Mouse (Mus musculus) Patski (cell line): ENCODE measurements around the gene 1810055G02Rik. TPM values are rescaled to one million over a fixed set of nuclear protein-coding genes. Genes with fewer than 3 reads are reported as not detected.

Experiments used
- ATAC-seq: fragments of 100-300 bp; one replicate; pipeline ENCODE4 v1.8.0; 2021
- CTCF ChIA-PET: fragments of 350-600 bp; sonication (Branson Sonifier 250); formaldehyde crosslinking; loops from one replicate; lab custom pipeline; 2022; ENCODE audit warnings: inconsistent platforms; lab: Charles Lee
- POLR2A ChIA-PET: fragments of 350-600 bp; sonication (Branson Sonifier 250); formaldehyde crosslinking; loops from one replicate; lab custom pipeline; 2022; ENCODE audit warnings: antibody characterized with exemption, inconsistent platforms; lab: Charles Lee
- DNase-seq: peaks from one replicate; pipeline ENCODE4 v3.0.0-alpha.2; 2011; ENCODE audit warnings: low read depth, low spot score
- H3K27me3 ChIP-seq: fragments of 371-371 bp; one replicate; pipeline ENCODE4 v1.5.1; 2021
- CTCF ChIP-seq: fragments of 100-300 bp; IDR thresholded peaks from one replicate; pipeline ENCODE4 v1.5.1; 2021
- in situ Hi-C: fragments of 300-500 bp; cut with MboI; formaldehyde crosslinking; loops from 3 replicates; pipeline ENCODE4 v1.11.1; 2018; ENCODE audit warnings: low pct_unique_long_range_greater_than_20kb, mixed read lengths
- polyA plus RNA-seq: library from polyadenylated mRNA; unstranded; gene quantifications from one replicate; pipeline ENCODE4 v1.2.3, GENCODE M21; 2021

1810055G02Rik gene
- polyA plus RNA-seq, 1 experiment from 2014 or later: 58.9 TPM

DNA sequence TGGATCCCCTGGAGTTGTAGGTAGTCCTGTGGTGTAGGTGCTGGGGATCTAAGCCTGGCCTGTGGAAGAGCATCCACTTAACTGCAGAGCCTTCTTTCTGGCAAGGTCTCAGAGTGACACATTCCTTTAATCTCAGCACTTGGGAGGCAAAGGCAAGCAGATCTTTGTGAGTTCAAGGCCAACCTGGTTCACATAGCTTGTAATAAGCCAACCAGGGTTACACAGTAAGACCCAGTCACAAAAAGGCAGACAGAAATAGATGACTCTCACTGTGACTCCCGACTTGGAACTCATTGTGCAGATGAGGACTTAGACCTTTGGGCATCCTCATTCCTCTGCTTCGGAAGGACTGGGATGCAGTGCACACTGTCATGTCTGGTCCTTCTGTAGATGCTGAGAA, 2.3 kb downstream of the 1810055G02Rik start:
- H3K27me3 ChIP-seq: no peaks in the 10 kb centered on the region
- DNase-seq: no peak
- ChIA-PET POLR2A (interaction anchor here (0.7 kb wide), 1 partner anchor 68 kb away, joined by 3 read pairs; no protein-coding TSS in a partner anchor), CTCF (interaction anchor here (1.0 kb wide), 1 partner anchor 8 kb away, joined by 3 read pairs; no protein-coding TSS in a partner anchor)
- in situ Hi-C loops: no loop called here
- no peak for ATAC-seq
- no peak for TF ChIP-seq CTCF

DNA sequence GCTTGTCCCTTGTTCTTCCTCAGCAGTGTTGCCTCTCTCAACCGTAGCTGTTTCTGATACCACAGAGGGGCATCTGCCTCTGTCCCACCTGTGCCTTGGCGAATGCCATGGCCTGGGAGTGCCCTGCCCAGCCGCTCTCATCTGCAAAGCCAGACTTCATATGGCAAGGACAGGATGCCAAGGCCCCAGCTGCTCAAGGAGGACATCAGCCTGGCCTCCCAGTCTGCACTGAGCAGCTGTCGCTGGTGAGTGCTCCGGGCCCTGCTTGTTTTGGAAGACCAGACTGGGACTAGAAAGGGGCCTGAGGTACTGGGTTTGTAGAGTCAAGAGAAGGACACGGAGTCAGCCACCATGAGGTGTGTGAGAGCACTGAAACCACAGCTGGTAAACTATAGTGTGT, 6.3 kb downstream of the 1810055G02Rik start:
- in situ Hi-C loops: no loop called here
- TF ChIP-seq CTCF: no peak
- ATAC-seq: no peak
- ChIA-PET POLR2A (no interaction called here), CTCF (interaction anchor here (1.2 kb wide), 1 partner anchor 90 kb away, joined by 3 read pairs; no protein-coding TSS in a partner anchor)
- no peaks in the 10 kb centered on the region for H3K27me3 ChIP-seq
- DNase-seq: no peak

DNA sequence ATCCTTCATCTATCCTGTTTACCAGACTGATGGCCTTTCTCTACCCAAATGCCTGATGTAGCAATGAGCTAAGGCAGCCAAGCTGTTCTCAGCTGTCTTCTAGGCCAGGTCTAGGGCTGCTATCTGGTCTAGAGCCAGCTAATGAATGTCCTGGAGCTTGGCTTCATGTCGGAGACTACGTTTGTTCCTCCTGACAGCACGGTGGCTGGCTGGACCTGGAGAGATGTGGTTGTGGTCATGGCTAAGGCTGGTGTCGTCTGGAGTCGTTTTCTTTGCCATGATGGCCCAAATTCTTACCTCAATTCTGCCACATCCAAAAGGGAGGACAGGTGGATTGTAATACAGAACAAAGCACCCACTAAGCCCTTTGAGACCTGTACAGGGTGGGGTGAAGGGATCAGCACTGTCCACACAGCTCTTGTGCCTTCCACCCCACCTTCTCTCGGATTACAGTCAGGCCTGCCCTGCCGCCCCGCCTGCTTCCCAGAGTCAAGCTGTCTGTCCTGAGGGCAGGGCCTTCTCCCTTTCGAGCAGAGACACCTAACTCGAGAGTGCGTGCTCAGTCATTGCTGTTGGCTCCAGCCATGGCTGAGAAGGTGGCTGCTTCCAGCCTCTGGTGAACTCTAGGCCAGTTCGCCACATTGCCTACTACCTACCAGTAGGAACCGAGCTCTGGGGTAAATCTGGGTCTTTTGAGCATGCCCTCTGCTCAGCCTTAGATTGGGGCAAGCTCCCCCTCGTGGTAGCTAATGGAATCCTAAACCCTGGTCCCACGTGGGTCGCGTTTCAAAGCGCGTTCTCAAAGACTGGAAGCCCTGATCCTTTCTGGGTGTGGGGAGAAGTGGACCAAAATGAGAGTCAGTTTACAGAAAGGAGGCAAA, 10.6 kb downstream of the 1810055G02Rik start:
- DNase-seq: no peak
- ATAC-seq: no peak
- ChIA-PET CTCF (interaction anchor here (1.1 to 3.0 kb wide), 5 partner anchors 8 to 103 kb away, joined by 3 to 21 read pairs (median 3); no protein-coding TSS in a partner anchor), POLR2A (no interaction called here)
- in situ Hi-C loops: no loop called here
- TF ChIP-seq CTCF: no peak
- no peaks in the 10 kb centered on the region for H3K27me3 ChIP-seq

DNA sequence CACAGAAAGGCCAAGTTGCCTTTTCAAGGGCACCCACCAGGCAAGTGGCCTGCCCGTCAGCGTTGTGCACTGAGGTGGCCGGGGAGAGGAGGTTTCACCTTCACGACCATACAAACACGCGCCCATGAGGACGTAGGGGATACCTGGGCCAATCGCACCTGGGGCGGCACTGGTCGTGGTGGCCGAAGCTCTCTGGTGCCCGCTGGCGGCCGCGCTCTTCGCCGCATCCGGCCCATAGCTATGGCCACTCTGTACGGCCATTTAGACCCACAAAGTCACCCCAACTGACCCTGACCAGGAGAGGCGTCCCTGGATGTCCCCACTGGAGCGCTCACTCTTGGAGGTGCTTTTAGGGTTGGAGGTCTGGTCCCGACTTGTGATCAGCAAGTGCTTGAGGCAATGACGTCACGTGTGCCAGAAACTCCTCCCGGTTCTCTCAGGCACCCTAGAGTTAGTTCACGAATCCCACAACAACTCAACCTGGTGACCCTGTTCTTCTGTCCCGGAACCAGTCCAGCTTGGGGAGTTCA, 11.3 kb downstream of the 1810055G02Rik start:
- peak; percentile 58 for TF ChIP-seq CTCF
- no peaks in the 10 kb centered on the region for H3K27me3 ChIP-seq
- DNase-seq (no peak), ATAC-seq (no peak)
- ChIA-PET CTCF (interaction anchor here (1.1 to 3.0 kb wide), 5 partner anchors 9 to 104 kb away, joined by 3 to 21 read pairs (median 3); no protein-coding TSS in a partner anchor), POLR2A (no interaction called here)
- in situ Hi-C loops: no loop called here

DNA sequence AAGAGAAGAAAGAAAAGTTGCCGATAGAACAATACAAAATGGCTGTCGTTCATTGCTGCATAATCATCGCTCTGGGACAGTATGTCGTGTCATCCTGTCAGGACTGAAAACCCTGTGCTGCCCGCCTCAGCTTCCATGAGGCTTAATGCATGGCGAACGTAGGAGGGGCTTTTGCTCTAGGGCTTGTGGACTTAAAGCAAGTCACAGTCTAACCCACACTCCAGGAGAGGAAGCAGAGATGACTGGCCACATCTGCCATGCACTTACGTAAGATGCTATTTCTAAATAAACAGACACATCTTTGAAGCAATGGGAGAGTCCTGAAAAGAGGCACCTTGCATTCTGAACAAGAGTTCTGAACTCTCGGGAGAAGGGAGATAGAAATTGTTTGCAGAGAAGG, 15.1 kb downstream of the 1810055G02Rik start:
- in situ Hi-C loops: no loop called here
- CTCF ChIA-PET: no interaction called here
- TF ChIP-seq CTCF: no peak
- DNase-seq (no peak), ATAC-seq (no peak)
- POLR2A ChIA-PET: no interaction called here
- no peaks in the 10 kb centered on the region for H3K27me3 ChIP-seq

DNA sequence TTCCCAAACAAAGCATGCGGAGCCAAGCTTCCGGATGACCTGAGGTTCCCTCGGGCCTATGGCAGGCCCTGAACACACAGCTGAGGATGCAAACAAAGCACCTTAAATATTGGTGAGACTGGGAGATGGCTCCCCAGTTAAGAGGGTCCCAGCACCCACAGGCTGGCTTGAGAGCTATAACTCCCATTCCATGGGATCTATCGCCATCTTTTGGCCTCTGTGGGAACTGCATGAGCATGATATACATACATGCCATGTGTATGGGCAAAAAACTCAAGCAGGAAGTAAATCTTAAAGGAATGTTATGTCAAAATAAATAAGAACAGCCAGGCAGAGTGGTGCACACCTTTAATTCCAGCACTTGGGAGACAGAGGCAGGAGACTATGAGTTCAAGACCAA, 15.8 kb downstream of the 1810055G02Rik start:
- H3K27me3 ChIP-seq: no peaks in the 10 kb centered on the region
- peak; percentile 80 for TF ChIP-seq CTCF
- ATAC-seq: no peak
- CTCF ChIA-PET: interaction anchor here (1.0 kb wide), 1 partner anchor 25 kb away, joined by 3 read pairs; no protein-coding TSS in a partner anchor
- in situ Hi-C loops: no loop called here
- DNase-seq: no peak
- POLR2A ChIA-PET: no interaction called here

DNA sequence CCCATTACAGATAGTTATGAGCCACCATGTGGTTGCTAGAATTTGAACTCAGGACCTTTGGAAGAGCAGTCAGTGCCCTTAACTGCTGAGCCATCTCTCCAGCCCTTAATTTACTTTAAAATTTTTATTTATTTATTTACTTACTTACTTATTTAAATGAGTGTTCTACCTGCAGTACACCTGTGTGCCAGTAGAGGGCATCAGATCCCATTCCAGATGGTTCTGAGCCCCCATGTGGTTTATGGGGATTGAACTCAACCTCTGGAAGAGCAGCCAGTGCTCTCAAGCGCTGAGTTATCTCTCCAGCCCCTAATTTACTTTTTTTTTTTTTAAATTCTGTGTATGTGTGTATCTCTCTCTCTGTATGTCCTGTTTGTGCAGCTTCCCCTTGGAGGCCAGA, 16.7 kb downstream of the 1810055G02Rik start:
- no peaks in the 10 kb centered on the region for H3K27me3 ChIP-seq
- ChIA-PET POLR2A (interaction anchor here (0.6 kb wide), 1 partner anchor 292 kb away, joined by 5 read pairs; no protein-coding TSS in a partner anchor), CTCF (interaction anchor here (0.7 to 1.3 kb wide), 2 partner anchors 21 to 53 kb away, joined by 3 read pairs; no protein-coding TSS in a partner anchor)
- DNase-seq: no peak
- TF ChIP-seq CTCF: peak; percentile 83
- no peak for ATAC-seq
- in situ Hi-C loops: no loop called here

DNA sequence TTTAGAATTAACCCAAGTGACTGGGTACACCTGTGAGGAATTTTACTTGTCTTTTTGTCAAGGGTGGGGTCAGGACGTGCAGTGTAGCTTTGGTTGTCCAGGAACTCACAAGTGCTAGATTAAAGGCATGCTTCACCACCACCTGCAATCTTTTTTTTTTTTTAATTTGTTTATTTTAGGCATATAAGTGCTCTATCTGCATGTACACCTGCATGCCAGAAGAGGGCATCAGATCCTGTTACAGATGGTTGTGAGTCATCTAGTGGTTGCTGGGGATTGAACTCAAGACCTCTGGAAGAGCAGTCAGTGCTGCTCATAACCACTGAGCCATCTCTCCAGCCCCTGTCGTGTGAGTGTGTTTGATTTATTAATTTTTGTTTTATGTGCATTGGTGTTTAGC, 20.8 kb downstream of the 1810055G02Rik start:
- DNase-seq (no peak), ATAC-seq (no peak)
- peak; percentile 46 for TF ChIP-seq CTCF
- no peaks in the 10 kb centered on the region for H3K27me3 ChIP-seq
- ChIA-PET POLR2A (interaction anchor here (0.8 kb wide), 1 partner anchor 173 kb away, joined by 3 read pairs; no protein-coding TSS in a partner anchor), CTCF (no interaction called here)
- in situ Hi-C loops: no loop called here

DNA sequence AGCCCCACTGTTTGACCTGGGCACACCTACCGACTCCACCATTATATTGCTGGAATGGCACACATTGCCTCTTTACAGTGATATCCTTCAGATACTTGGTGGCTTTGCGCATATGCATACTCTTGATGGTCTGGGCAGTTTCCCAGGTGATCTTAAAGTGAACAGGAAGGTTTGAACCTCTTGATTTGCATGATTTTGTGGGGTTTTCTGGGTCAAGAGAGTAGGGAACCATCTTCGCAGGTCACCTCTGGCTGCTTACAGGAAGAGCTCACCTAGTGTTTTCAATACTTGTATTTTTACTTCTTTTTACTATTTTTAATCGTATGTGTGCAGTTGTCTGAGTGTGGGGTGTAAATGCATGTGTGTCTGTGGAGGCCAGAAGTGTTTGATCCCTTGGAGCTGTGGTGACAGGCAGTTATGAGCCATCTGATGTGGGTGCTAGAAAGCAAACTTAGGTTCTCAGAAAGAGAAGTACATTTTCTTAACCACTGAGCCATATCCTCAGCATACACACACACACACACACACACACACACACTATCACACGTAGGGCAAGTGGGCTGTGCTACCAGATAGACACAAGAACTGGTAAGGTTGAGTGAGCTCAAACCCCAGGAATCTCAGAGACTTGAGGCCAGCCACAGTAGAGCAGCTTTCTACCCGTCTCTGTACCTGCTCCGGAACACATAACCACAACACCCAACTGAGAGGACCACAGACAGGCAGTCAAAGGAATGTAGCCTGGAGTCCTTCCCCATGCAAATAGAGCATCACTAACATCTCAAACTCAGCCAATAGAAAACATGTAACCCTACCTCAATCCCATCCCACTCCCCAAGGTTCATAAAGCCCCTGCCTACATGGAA, 22.9 kb downstream of the 1810055G02Rik start:
- ChIA-PET POLR2A (no interaction called here), CTCF (interaction anchor here (1.4 kb wide), 1 partner anchor 13 kb away, joined by 3 read pairs; no protein-coding TSS in a partner anchor)
- H3K27me3 ChIP-seq: peaks cover 14% of the 10 kb centered on the region
- no peak for DNase-seq
- in situ Hi-C loops: no loop called here
- ATAC-seq: no peak
- no peak for TF ChIP-seq CTCF

DNA sequence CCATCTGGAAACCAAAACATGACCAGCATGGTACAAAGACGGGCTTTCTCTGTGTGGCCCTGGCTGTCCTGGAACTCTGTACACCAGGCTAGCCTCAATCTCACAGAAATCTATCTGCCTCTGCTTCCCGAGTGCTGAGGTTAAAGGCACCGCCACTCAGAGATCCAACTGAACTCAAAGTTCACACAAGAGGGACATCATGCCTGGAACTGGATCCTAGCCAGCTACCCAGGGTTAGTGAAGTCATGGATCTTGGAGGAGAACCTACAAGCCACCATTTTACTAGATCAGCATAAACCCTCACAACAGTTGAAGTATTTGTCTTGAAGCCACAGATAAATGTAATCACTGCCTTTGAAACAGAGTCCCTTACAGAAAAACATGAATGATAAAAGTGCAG, 27.9 kb downstream of the 1810055G02Rik start:
- in situ Hi-C loops: no loop called here
- DNase-seq: no peak
- TF ChIP-seq CTCF: no peak
- ChIA-PET CTCF (interaction anchor here (1.5 kb wide), 1 partner anchor 113 kb away, joined by 3 read pairs; no protein-coding TSS in a partner anchor), POLR2A (interaction anchor here (0.6 kb wide), 1 partner anchor 16 kb away, joined by 8 read pairs; no protein-coding TSS in a partner anchor)
- H3K27me3 ChIP-seq: peaks cover 19% of the 10 kb centered on the region
- ATAC-seq: no peak
